21 mouse cellular contexts compared by ENCODE assay signal in the genomic region with DNA sequence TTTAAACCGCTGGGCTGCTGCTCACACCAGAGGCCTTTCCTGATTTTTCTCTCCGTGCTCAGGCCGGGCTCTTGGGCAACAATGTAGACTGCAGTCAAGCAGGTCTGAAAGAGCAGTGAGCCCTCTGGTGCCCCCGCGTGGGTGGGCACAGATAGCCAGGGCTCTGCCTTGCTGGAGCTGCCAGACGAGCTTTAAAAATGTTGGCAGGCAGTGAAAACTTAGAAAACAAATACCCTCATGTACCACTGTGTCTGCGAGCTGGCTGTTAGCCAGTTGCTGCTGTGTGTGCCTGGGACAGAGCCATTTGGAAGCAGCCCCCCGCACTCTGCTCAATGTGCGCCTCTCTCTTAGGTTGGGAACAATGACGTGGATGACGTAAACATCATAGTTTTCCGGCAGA. TPM values are rescaled to one million over a fixed set of nuclear protein-coding genes. Genes with fewer than 3 reads are reported as not detected.
DNase-seq lines count a peak whose midpoint lies in the region; ATAC-seq and TF ChIP-seq lines count a peak whose summit lies in the region.
"Had no signal": no experiment of that assay in that cellular context is flagged by ENCODE, and none has a peak within 500 bp of the region (broad histone marks: within the 10 kb centered on the region; RNA-seq: fewer than 3 reads in every experiment).

No protein-coding gene starts in this region.

- H3K4me1 ChIP-seq in hindbrain, embryonic 15.5 days (replicated peaks): no peaks in the 10 kb centered on the region
- H3K4me1 ChIP-seq in hindbrain, embryonic 12.5 days: no peaks in the 10 kb centered on the region
- H3K4me1 ChIP-seq in midbrain, embryonic 14.5 days (ENCODE audit: control insufficient read depth, insufficient read depth, low read length): no peaks in the 10 kb centered on the region
- H3K4me1 ChIP-seq in midbrain, embryonic 15.5 days: no peaks in the 10 kb centered on the region
- no peaks in the 10 kb centered on the region for H3K4me1 ChIP-seq in forebrain, embryonic 14.5 days (ENCODE audit: control insufficient read depth, insufficient read depth, low read length)
- H3K4me1 ChIP-seq in midbrain, postnatal 0 days (ENCODE audit: insufficient read depth, low read length): no peaks in the 10 kb centered on the region
- H3K4me1 ChIP-seq: limb, embryonic 15.5 days had no signal

- no peak overlapping the region for H3K27ac ChIP-seq in hindbrain, embryonic 15.5 days (replicated peaks)
- no peak overlapping the region for H3K27ac ChIP-seq in hindbrain, embryonic 12.5 days
- H3K27ac ChIP-seq in midbrain, embryonic 14.5 days (replicated peaks; ENCODE audit: low read depth, low read length): no peak overlapping the region
- H3K27ac ChIP-seq in midbrain, embryonic 15.5 days: no peak overlapping the region
- no peak overlapping the region for H3K27ac ChIP-seq in forebrain, embryonic 14.5 days (ENCODE audit: low read depth, low read length)
- no peak overlapping the region for H3K27ac ChIP-seq in midbrain, postnatal 0 days (ENCODE audit: low read depth, low read length)
- H3K27ac ChIP-seq: gastrocnemius, adult 2 months; heart, embryonic 10.5 days; limb, embryonic 15.5 days; liver, embryonic 14.5 days had no signal

- H3K4me3 ChIP-seq in hindbrain, embryonic 15.5 days: no peak overlapping the region
- H3K4me3 ChIP-seq in hindbrain, embryonic 12.5 days: no peak overlapping the region
- no peak overlapping the region for H3K4me3 ChIP-seq in midbrain, embryonic 14.5 days (replicated peaks; ENCODE audit: low read depth, low read length)
- H3K4me3 ChIP-seq in midbrain, embryonic 15.5 days: no peak overlapping the region
- H3K4me3 ChIP-seq in forebrain, embryonic 14.5 days (ENCODE audit: low read depth, low read length): no peak overlapping the region
- no peak overlapping the region for H3K4me3 ChIP-seq in midbrain, postnatal 0 days (ENCODE audit: low read depth, low read length)
- H3K4me3 ChIP-seq: erythroblast, embryonic 14.5 days; gastrocnemius, adult 2 months; heart, embryonic 10.5 days; limb, embryonic 15.5 days had no signal

- no peak overlapping the region for H3K9ac ChIP-seq in hindbrain, embryonic 15.5 days
- no peak overlapping the region for H3K9ac ChIP-seq in hindbrain, embryonic 12.5 days
- no peak overlapping the region for H3K9ac ChIP-seq in midbrain, embryonic 14.5 days (replicated peaks; ENCODE audit: low read length)
- H3K9ac ChIP-seq in midbrain, embryonic 15.5 days: no peak overlapping the region
- no peak overlapping the region for H3K9ac ChIP-seq in forebrain, embryonic 14.5 days (ENCODE audit: low read length)
- H3K9ac ChIP-seq in midbrain, postnatal 0 days (replicated peaks; ENCODE audit: low read length, poor library complexity, severe bottlenecking): no peak overlapping the region
- H3K9ac ChIP-seq: limb, embryonic 15.5 days; liver, embryonic 14.5 days; lung, embryonic 14.5 days had no signal

- no peaks in the 10 kb centered on the region for H3K9me3 ChIP-seq in hindbrain, embryonic 15.5 days
- no peaks in the 10 kb centered on the region for H3K9me3 ChIP-seq in hindbrain, embryonic 12.5 days (replicated peaks)
- no peaks in the 10 kb centered on the region for H3K9me3 ChIP-seq in midbrain, embryonic 14.5 days (ENCODE audit: control insufficient read depth, low read length)
- no peaks in the 10 kb centered on the region for H3K9me3 ChIP-seq in midbrain, embryonic 15.5 days
- no peaks in the 10 kb centered on the region for H3K9me3 ChIP-seq in forebrain, embryonic 14.5 days (replicated peaks; ENCODE audit: control insufficient read depth, low read length)
- no peaks in the 10 kb centered on the region for H3K9me3 ChIP-seq in midbrain, postnatal 0 days (ENCODE audit: low read length)
- H3K9me3 ChIP-seq: heart, embryonic 10.5 days; limb, embryonic 15.5 days had no signal

- TF ChIP-seq CTCF in midbrain, postnatal 0 days (IDR thresholded peaks at IDR 0.05): peak; percentile 30

- peak; percentile 37 for DNase-seq in midbrain, embryonic 14.5 days
- DNase-seq in forebrain, embryonic 14.5 days (ENCODE audit: low spot score): peak; percentile 76
- peak; percentile 48 for DNase-seq in midbrain, postnatal 0 days (ENCODE audit: low spot score)
- DNase-seq in heart, postnatal 4 days: no peak
- DNase-seq: adrenal gland, adult 2 months; B cell, adult 2 months; cerebellum, adult 11-12 months; gastrocnemius, adult 2 months; lung, embryonic 14.5 days had no signal

- no peak overlapping the region for H3K4me2 ChIP-seq in hindbrain, embryonic 15.5 days
- no peak overlapping the region for H3K4me2 ChIP-seq in hindbrain, embryonic 12.5 days (replicated peaks)
- H3K4me2 ChIP-seq in midbrain, embryonic 14.5 days (ENCODE audit: low read length): no peak overlapping the region
- no peak overlapping the region for H3K4me2 ChIP-seq in midbrain, embryonic 15.5 days
- no peak overlapping the region for H3K4me2 ChIP-seq in forebrain, embryonic 14.5 days (ENCODE audit: low read length)
- H3K4me2 ChIP-seq in midbrain, postnatal 0 days (ENCODE audit: low read depth, low read length, poor library complexity, severe bottlenecking): no peak overlapping the region
- H3K4me2 ChIP-seq: limb, embryonic 15.5 days; lung, embryonic 14.5 days had no signal

- no peaks in the 10 kb centered on the region for H3K27me3 ChIP-seq in hindbrain, embryonic 15.5 days
- H3K27me3 ChIP-seq in hindbrain, embryonic 12.5 days: no peaks in the 10 kb centered on the region
- no peaks in the 10 kb centered on the region for H3K27me3 ChIP-seq in midbrain, embryonic 14.5 days (ENCODE audit: control insufficient read depth, insufficient read depth, low read length)
- H3K27me3 ChIP-seq in midbrain, embryonic 15.5 days (replicated peaks): no peaks in the 10 kb centered on the region
- H3K27me3 ChIP-seq in forebrain, embryonic 14.5 days (replicated peaks; ENCODE audit: control insufficient read depth, insufficient read depth, low read length): no peaks in the 10 kb centered on the region
- no peaks in the 10 kb centered on the region for H3K27me3 ChIP-seq in midbrain, postnatal 0 days (ENCODE audit: insufficient read depth, low read length)
- H3K27me3 ChIP-seq: limb, embryonic 15.5 days had no signal

- WGBS in hindbrain, embryonic 15.5 days: 69% methylated on average over 12 of the region's 12 CpGs
- whole genome bisulfite sequencing in hindbrain, embryonic 12.5 days: 89% methylated on average over 12 of the region's 12 CpGs
- WGBS in midbrain, embryonic 14.5 days: 89% methylated on average over 12 of the region's 12 CpGs
- WGBS in midbrain, embryonic 15.5 days: 75% methylated on average over 12 of the region's 12 CpGs
- 58% methylated on average over 12 of the region's 12 CpGs for WGBS in forebrain, embryonic 14.5 days
- WGBS in midbrain, postnatal 0 days: 76% methylated on average over 12 of the region's 12 CpGs

- peak; percentile 73; the same call in 1 of the 2 replicates for ATAC-seq in hindbrain, embryonic 15.5 days (ENCODE audit: low FRiP score, low read depth)
- ATAC-seq in hindbrain, embryonic 12.5 days (ENCODE audit: low FRiP score): no peak
- ATAC-seq in midbrain, embryonic 14.5 days (ENCODE audit: low FRiP score, low TSS enrichment): no peak
- no peak for ATAC-seq in midbrain, embryonic 15.5 days (replicated peaks)
- ATAC-seq in forebrain, embryonic 14.5 days: peak; percentile 88
- ATAC-seq in midbrain, postnatal 0 days (ENCODE audit: low FRiP score): 0 out of 2 replicates have a peak, but pooled peaks have one; percentile 54

- peaks cover 68% of the 10 kb centered on the region for H3K36me3 ChIP-seq in hindbrain, embryonic 15.5 days
- H3K36me3 ChIP-seq in hindbrain, embryonic 12.5 days: peaks cover 86% of the 10 kb centered on the region
- peaks cover 90% of the 10 kb centered on the region for H3K36me3 ChIP-seq in midbrain, embryonic 14.5 days (ENCODE audit: control insufficient read depth, insufficient read depth, low read length)
- peaks cover 36% of the 10 kb centered on the region; the same call in 1 of the 2 replicates for H3K36me3 ChIP-seq in midbrain, embryonic 15.5 days (replicated peaks)
- H3K36me3 ChIP-seq in forebrain, embryonic 14.5 days (ENCODE audit: control insufficient read depth, insufficient read depth, low read length): peaks cover 81% of the 10 kb centered on the region
- peaks cover 81% of the 10 kb centered on the region for H3K36me3 ChIP-seq in midbrain, postnatal 0 days (ENCODE audit: insufficient read depth, low read length)

RNA-seq across cellular contexts. Expression of a gene that starts 22.9 kb away (rescaled TPM):
- 2.5 and 3.3 TPM in 2 replicates for polyA plus RNA-seq in hindbrain, embryonic 15.5 days (2015; fragmentation: Nextera tagmentation; extraction: Ambion mirVana)
- 0.51 and 0.61 TPM in 2 replicates for polyA plus RNA-seq in hindbrain, embryonic 12.5 days (2016; fragmentation: Nextera tagmentation; extraction: Ambion mirVana)
- 1.6 and 2.0 TPM in 2 replicates for polyA plus RNA-seq in midbrain, embryonic 14.5 days (2014; fragmentation: Nextera tagmentation; extraction: Ambion mirVana)
- polyA plus RNA-seq in midbrain, embryonic 15.5 days (2015; fragmentation: Nextera tagmentation; extraction: Ambion mirVana): 2.3 and 2.4 TPM in 2 replicates
- 2.7 and 3.0 TPM in 2 replicates for polyA plus RNA-seq in forebrain, embryonic 14.5 days (2014; fragmentation: Nextera tagmentation; extraction: Ambion mirVana)
- 14.4 and 26.2 TPM in 2 replicates for total RNA-seq in midbrain, postnatal 0 days (2014; rRNA removed)
- 2.7 and 2.9 TPM in 2 replicates for polyA plus RNA-seq in midbrain, postnatal 0 days (2015; fragmentation: Nextera tagmentation; extraction: Ambion mirVana)
- 10 to 100 TPM; 55.6 to 61.3 TPM for total RNA-seq in heart, postnatal 4 days (2021)
- total RNA-seq: hematopoietic stem cell, adult 5-6 weeks; megakaryocyte, adult 5-6 weeks; MEL; monocyte, adult 5-6 weeks had no signal
- polyA plus RNA-seq: lung, embryonic 14.5 days; spleen, adult 2 months had no signal

RNA-seq across cellular contexts. Expression of a gene that starts 44.2 kb away (rescaled TPM):
- polyA plus RNA-seq in hindbrain, embryonic 15.5 days (2015; fragmentation: Nextera tagmentation; extraction: Ambion mirVana): 45.8 and 47.0 TPM in 2 replicates
- 35.3 and 35.8 TPM in 2 replicates for polyA plus RNA-seq in hindbrain, embryonic 12.5 days (2016; fragmentation: Nextera tagmentation; extraction: Ambion mirVana)
- polyA plus RNA-seq in midbrain, embryonic 14.5 days (2014; fragmentation: Nextera tagmentation; extraction: Ambion mirVana): 28.6 and 32.6 TPM in 2 replicates
- 43.3 and 46.7 TPM in 2 replicates for polyA plus RNA-seq in midbrain, embryonic 15.5 days (2015; fragmentation: Nextera tagmentation; extraction: Ambion mirVana)
- polyA plus RNA-seq in forebrain, embryonic 14.5 days (2014; fragmentation: Nextera tagmentation; extraction: Ambion mirVana): 19.6 and 25.9 TPM in 2 replicates
- 44.2 and 56.3 TPM in 2 replicates for total RNA-seq in midbrain, postnatal 0 days (2014; rRNA removed)
- polyA plus RNA-seq in midbrain, postnatal 0 days (2015; fragmentation: Nextera tagmentation; extraction: Ambion mirVana): 35.8 and 38.7 TPM in 2 replicates
- 10 to 100 TPM; 61.0 to 64.7 TPM for total RNA-seq in heart, postnatal 4 days (2021)

RNA-seq across cellular contexts. Expression of a gene that starts 47.6 kb away (rescaled TPM):
- 0.52 and 0.82 TPM in 2 replicates for polyA plus RNA-seq in hindbrain, embryonic 15.5 days (2015; fragmentation: Nextera tagmentation; extraction: Ambion mirVana)
- 0.19 and 0.38 TPM in 2 replicates for polyA plus RNA-seq in hindbrain, embryonic 12.5 days (2016; fragmentation: Nextera tagmentation; extraction: Ambion mirVana)
- 0.12 and 0.24 TPM in 2 replicates for polyA plus RNA-seq in midbrain, embryonic 14.5 days (2014; fragmentation: Nextera tagmentation; extraction: Ambion mirVana)
- polyA plus RNA-seq in midbrain, embryonic 15.5 days (2015; fragmentation: Nextera tagmentation; extraction: Ambion mirVana): 0.59 TPM in 2 replicates
- 0.30 and 0.33 TPM in 2 replicates for polyA plus RNA-seq in forebrain, embryonic 14.5 days (2014; fragmentation: Nextera tagmentation; extraction: Ambion mirVana)
- total RNA-seq in midbrain, postnatal 0 days (2014; rRNA removed): 1.3 and 2.1 TPM in 2 replicates
- polyA plus RNA-seq in midbrain, postnatal 0 days (2015; fragmentation: Nextera tagmentation; extraction: Ambion mirVana): 0.43 and 0.89 TPM in 2 replicates
- not detected for total RNA-seq in heart, postnatal 4 days (2021)
- total RNA-seq: hematopoietic stem cell, adult 5-6 weeks; megakaryocyte, adult 5-6 weeks; monocyte, adult 5-6 weeks had no signal

Comparison
In these comparisons a context has a peak if more than half of its experiments do, and no peak if none do; other contexts are left out.
1. ATAC-seq: peak in hindbrain, embryonic 15.5 days (single experiment), forebrain, embryonic 14.5 days (single experiment) and midbrain, postnatal 0 days (single experiment); none in hindbrain, embryonic 12.5 days (single experiment), midbrain, embryonic 14.5 days (single experiment) and midbrain, embryonic 15.5 days (single experiment).